ENCODE assay signal across 11 mouse cellular contexts in genomic region chr12:5381694-5382093, GRCm38 (mm10). TPM values are rescaled to one million over a fixed set of nuclear protein-coding genes. Genes with fewer than 3 reads are reported as not detected.
"Had no signal": no experiment of that assay in that cellular context is flagged by ENCODE, and none has a peak within 500 bp of the region (broad histone marks: within the 10 kb centered on the region; RNA-seq: fewer than 3 reads in every experiment).

No protein-coding gene starts in this region.

- DNase-seq: kidney, postnatal 14 days; layer of hippocampus, adult 9-11 months; liver, postnatal 0 days; lung, embryonic 14.5 days; right cerebral cortex, adult 18-20 months; right cerebral cortex, postnatal 14 days; right cerebral cortex, postnatal 4 days; thymus, adult 2 months; thymus, postnatal 14 days; thymus, postnatal 4 days had no signal

RNA-seq across cellular contexts. Expression of gene Klhl29, which starts 6.2 kb away (rescaled TPM):
- total RNA-seq: megakaryocyte, adult 5-6 weeks had no signal
